Mouse (Mus musculus): ENCODE measurements at regions not wholly inside any gene's neighbourhood (a gene's known extent, or its start where the extent isn't known, plus 50 kb on each side); places are given as distances from the start of the nearest gene placed in this dataset.

- no peak for DNase-seq (ENCODE audit: extremely low spot score)
Observed at GRCm38 (mm10) chr8:103438995-103439717, 653.7 kb upstream of the Cdh11 start.

- DNase-seq (ENCODE audit: extremely low spot score): no peak
Observed at GRCm38 (mm10) chr8:103441163-103441562, 655.7 kb upstream of the Cdh11 start.

- DNase-seq (ENCODE audit: extremely low spot score): peak; percentile 51
Observed at GRCm38 (mm10) chr8:103442420-103443125, 657.1 kb upstream of the Cdh11 start.

GRCm38 (mm10) chr8:103444577-103444976, 656.8 kb upstream of the Cdh5 start:
- no peak for DNase-seq (ENCODE audit: extremely low spot score)

GRCm38 (mm10) chr8:103445378-103445777, 656.0 kb upstream of the Cdh5 start:
- DNase-seq (ENCODE audit: extremely low spot score): no peak

GRCm38 (mm10) chr8:103447916-103448315, 653.5 kb upstream of the Cdh5 start:
- no peak for DNase-seq (ENCODE audit: extremely low spot score)

GRCm38 (mm10) chr8:103451381-103452018, 649.9 kb upstream of the Cdh5 start:
- no peak for DNase-seq (ENCODE audit: extremely low spot score)

GRCm38 (mm10) chr8:103457176-103457575, 644.2 kb upstream of the Cdh5 start:
- DNase-seq (ENCODE audit: extremely low spot score): no peak

GRCm38 (mm10) chr8:103463557-103463956, 637.9 kb upstream of the Cdh5 start:
- no peak for DNase-seq (ENCODE audit: extremely low spot score)

GRCm38 (mm10) chr8:103464777-103465353, 636.6 kb upstream of the Cdh5 start:
- no peak for DNase-seq (ENCODE audit: extremely low spot score)

GRCm38 (mm10) chr8:103467536-103468160, 633.8 kb upstream of the Cdh5 start:
- DNase-seq (ENCODE audit: extremely low spot score): no peak

GRCm38 (mm10) chr8:103469049-103469448, 632.4 kb upstream of the Cdh5 start:
- DNase-seq (ENCODE audit: extremely low spot score): no peak

GRCm38 (mm10) chr8:103470316-103470715, 631.1 kb upstream of the Cdh5 start:
- DNase-seq (ENCODE audit: extremely low spot score): no peak

- no peak for DNase-seq (ENCODE audit: extremely low spot score)
Observed at GRCm38 (mm10) chr8:103475816-103476797, 625.3 kb upstream of the Cdh5 start.

- peak; percentile 64 for DNase-seq (ENCODE audit: extremely low spot score)
Observed at GRCm38 (mm10) chr8:103482033-103482720, 619.2 kb upstream of the Cdh5 start.

GRCm38 (mm10) chr8:103485441-103485840, 616.0 kb upstream of the Cdh5 start:
- no peak for DNase-seq (ENCODE audit: extremely low spot score)

GRCm38 (mm10) chr8:103489411-103489810, 612.0 kb upstream of the Cdh5 start:
- DNase-seq (ENCODE audit: extremely low spot score): no peak

GRCm38 (mm10) chr8:103492914-103493517, 608.4 kb upstream of the Cdh5 start:
- DNase-seq (ENCODE audit: extremely low spot score): no peak

GRCm38 (mm10) chr8:103493932-103494493, 607.4 kb upstream of the Cdh5 start:
- no peak for DNase-seq (ENCODE audit: extremely low spot score)

Measured in embryo, embryonic 9.5 days (tissue).